In genomic region chr10:4338863-4339461, GRCm38 (mm10) we compare ENCODE assay signal across 8 mouse cellular contexts. TPM values are rescaled to one million over a fixed set of nuclear protein-coding genes. Genes with fewer than 3 reads are reported as not detected.
DNase-seq lines count a peak whose midpoint lies in the region; ATAC-seq lines count a peak whose summit lies in the region.

No protein-coding gene starts in this region.

- H3K36me3 ChIP-seq in heart, embryonic 11.5 days (ENCODE audit: control insufficient read depth, insufficient read depth, low read length): no peaks in the 10 kb centered on the region
- H3K36me3 ChIP-seq in kidney, embryonic 14.5 days (ENCODE audit: control insufficient read depth, insufficient read depth, low read length): no peaks in the 10 kb centered on the region
- no peaks in the 10 kb centered on the region for H3K36me3 ChIP-seq in neural tube, embryonic 13.5 days

- peaks cover 23% of the 10 kb centered on the region for H3K4me1 ChIP-seq in heart, embryonic 11.5 days (ENCODE audit: control insufficient read depth, insufficient read depth, low read length)
- H3K4me1 ChIP-seq in kidney, embryonic 14.5 days (ENCODE audit: control insufficient read depth, insufficient read depth, low read length): peaks cover 14% of the 10 kb centered on the region; the same call in 1 of the 2 replicates
- H3K4me1 ChIP-seq in neural tube, embryonic 13.5 days (replicated peaks): peaks cover 10% of the 10 kb centered on the region

- 0 out of 2 replicates have a peak overlapping the region, but pooled peaks have one; percentile 17 for H3K27ac ChIP-seq in heart, embryonic 11.5 days (ENCODE audit: low read depth, low read length)
- H3K27ac ChIP-seq in kidney, embryonic 14.5 days (ENCODE audit: low read depth, low read length): no peak overlapping the region; the same call in 1 of the 2 replicates
- no peak overlapping the region for H3K27ac ChIP-seq in neural tube, embryonic 13.5 days (replicated peaks)

- H3K4me3 ChIP-seq in heart, embryonic 11.5 days (ENCODE audit: low read depth, low read length): 0 out of 2 replicates have a peak overlapping the region, but pooled peaks have one; percentile 8
- H3K4me3 ChIP-seq in kidney, embryonic 14.5 days (ENCODE audit: low read length): no peak overlapping the region
- no peak overlapping the region for H3K4me3 ChIP-seq in neural tube, embryonic 13.5 days

- DNase-seq in ovary, postnatal 14 days (ENCODE audit: low spot score): peak; percentile 46
- DNase-seq in ovary, adult 18-20 months (ENCODE audit: low spot score): no peak
- DNase-seq in adrenal gland, postnatal 4 days (ENCODE audit: low spot score in 2 of 2): no peak
- DNase-seq in frontal cortex, postnatal 36 days (ENCODE audit: low spot score in 2 of 2): no peak
- no peak for DNase-seq in frontal cortex, postnatal 14 days (ENCODE audit: low spot score in 2 of 2)

- no peak for ATAC-seq in heart, embryonic 11.5 days (replicated peaks; ENCODE audit: insufficient number of reproducible peaks, low FRiP score, low TSS enrichment)
- ATAC-seq in kidney, embryonic 14.5 days (ENCODE audit: low FRiP score, low TSS enrichment): no peak
- ATAC-seq in neural tube, embryonic 13.5 days (ENCODE audit: low read depth): no peak

- H3K4me2 ChIP-seq in heart, embryonic 11.5 days: peak overlapping the region; percentile 36
- peak overlapping the region; percentile 31; the same call in 1 of the 2 replicates for H3K4me2 ChIP-seq in kidney, embryonic 14.5 days (replicated peaks; ENCODE audit: low read depth, low read length)
- 0 out of 2 replicates have a peak overlapping the region, but pooled peaks have one; percentile 5 for H3K4me2 ChIP-seq in neural tube, embryonic 13.5 days

- H3K9ac ChIP-seq in heart, embryonic 11.5 days (ENCODE audit: low read depth, low read length): no peak overlapping the region
- H3K9ac ChIP-seq in kidney, embryonic 14.5 days (ENCODE audit: low read depth, low read length): no peak overlapping the region
- no peak overlapping the region for H3K9ac ChIP-seq in neural tube, embryonic 13.5 days

- 45% methylated on average over 15 of the region's 15 CpGs for WGBS in heart, embryonic 11.5 days (ENCODE audit: insufficient replicate concordance)
- WGBS in kidney, embryonic 14.5 days: 53% methylated on average over 15 of the region's 15 CpGs
- 68% methylated on average over 15 of the region's 15 CpGs for WGBS in neural tube, embryonic 13.5 days

- H3K9me3 ChIP-seq in heart, embryonic 11.5 days (replicated peaks; ENCODE audit: control insufficient read depth, low read length): no peaks in the 10 kb centered on the region
- H3K9me3 ChIP-seq in kidney, embryonic 14.5 days (ENCODE audit: control insufficient read depth, low read length): no peaks in the 10 kb centered on the region
- no peaks in the 10 kb centered on the region for H3K9me3 ChIP-seq in neural tube, embryonic 13.5 days

- H3K27me3 ChIP-seq in heart, embryonic 11.5 days (ENCODE audit: control insufficient read depth, insufficient read depth, low read length): no peaks in the 10 kb centered on the region
- no peaks in the 10 kb centered on the region for H3K27me3 ChIP-seq in kidney, embryonic 14.5 days (ENCODE audit: control insufficient read depth, insufficient read depth, low read length)
- no peaks in the 10 kb centered on the region for H3K27me3 ChIP-seq in neural tube, embryonic 13.5 days

RNA-seq across cellular contexts. Expression of gene Zbtb2, which starts 48.9 kb away (rescaled TPM):
- 10.8 and 14.0 TPM in 2 replicates for polyA plus RNA-seq in heart, embryonic 11.5 days (2014; fragmentation: Nextera tagmentation; extraction: Ambion mirVana)
- polyA plus RNA-seq in kidney, embryonic 14.5 days (2014; fragmentation: Nextera tagmentation; extraction: Ambion mirVana): 11.5 and 18.4 TPM in 2 replicates
- polyA plus RNA-seq in neural tube, embryonic 13.5 days (2015; fragmentation: Nextera tagmentation; extraction: Ambion mirVana): 16.9 and 17.2 TPM in 2 replicates
- 10 to 100 TPM; 11.1 to 13.4 TPM for total RNA-seq in adrenal gland, postnatal 4 days (2021)
